Mouse (Mus musculus) neural tube, embryonic 14.5 days (tissue): ENCODE data around the gene Tenm3. TPM values are rescaled to one million over a fixed set of nuclear protein-coding genes. Genes with fewer than 3 reads are reported as not detected.

Experiments used
- ATAC-seq: fragments of 200-750 bp; cut with Nextera tagmentation; 2 replicates; pipeline ENCODE4 v1.8.0; 2017; ENCODE audit warnings: low read depth, mild to moderate bottlenecking, moderate TSS enrichment, moderate library complexity
- H3K27ac ChIP-seq: fragments of 300-500 bp; sonication (generic); 2 replicates; pipeline ENCODE4 v1.5.1; 2014; ENCODE audit warnings: low read depth, mild to moderate bottlenecking, control low read depth, low read length, moderate library complexity, mixed read lengths
- H3K27me3 ChIP-seq: fragments of 300-500 bp; sonication (generic); 2 replicates; pipeline ENCODE4 v1.6.1; 2014; ENCODE audit warnings: low read length; ENCODE audit not compliant: control insufficient read depth, insufficient read depth
- H3K36me3 ChIP-seq: fragments of 300-500 bp; sonication (generic); 2 replicates; pipeline ENCODE4 v1.6.1; 2014; ENCODE audit warnings: low read length, mixed read lengths; ENCODE audit not compliant: control insufficient read depth, insufficient read depth
- H3K4me1 ChIP-seq: fragments of 300-500 bp; sonication (generic); 2 replicates; pipeline ENCODE4 v1.6.1; 2014; ENCODE audit warnings: low read length; ENCODE audit not compliant: control insufficient read depth, insufficient read depth
- H3K4me2 ChIP-seq: fragments of 300-500 bp; sonication (generic); 2 replicates; pipeline ENCODE4 v1.6.1; 2014; ENCODE audit warnings: mild to moderate bottlenecking, low read depth, low read length, control low read depth
- H3K4me3 ChIP-seq: fragments of 300-500 bp; sonication (generic); 2 replicates; pipeline ENCODE4 v1.5.1; 2014; ENCODE audit warnings: low read depth, low read length, control low read depth, mixed read lengths
- H3K9ac ChIP-seq: fragments of 300-500 bp; sonication (generic); replicated peaks from 2 replicates; pipeline ENCODE4 v1.6.1; 2014; ENCODE audit warnings: low read depth, mild to moderate bottlenecking, control low read depth, low read length, mixed read lengths
- H3K9me3 ChIP-seq: fragments of 300-500 bp; sonication (generic); 2 replicates; pipeline ENCODE4 v1.6.1; 2016; ENCODE audit warnings: low read length; ENCODE audit not compliant: control insufficient read depth
- WGBS: fragments of 180-500 bp; shearing (Covaris S2); extraction: QIAGEN DNeasy Blood & Tissue Kit; methylation state at CpG from one replicate; pipeline ENCODE4 v1.1.7; 2014; 5-methylcytosine and 5-hydroxymethylcytosine counted together
- polyA plus RNA-seq: library from polyadenylated mRNA; unstranded; fragments of >200 nt; fragmentation: Nextera tagmentation; extraction: Ambion mirVana; gene quantifications from 2 replicates; pipeline ENCODE4 v1.2.1, GENCODE M21; 2014

Gene Tenm3
- polyA plus RNA-seq, 1 experiment from 2014 or later, result 68.9 TPM

- no peaks in the 10 kb centered on the region for H3K27me3 ChIP-seq
- no peaks in the 10 kb centered on the region for H3K9me3 ChIP-seq
- H3K4me1 ChIP-seq, result no peaks in the 10 kb centered on the region
- H3K36me3 ChIP-seq, result peaks cover 12% of the 10 kb centered on the region
- no peak for ATAC-seq
- H3K4me2 ChIP-seq, result no peak overlapping the region
- no peak overlapping the region for H3K9ac ChIP-seq
- H3K27ac ChIP-seq, result no peak overlapping the region
- H3K4me3 ChIP-seq, result no peak overlapping the region
- WGBS, result 91% methylated on average over 11 of the region's 11 CpGs
These were observed 568.7 kb downstream of the Tenm3 start for GRCm38 (mm10) chr8:48275066-48275465.

- ATAC-seq, result no peak
- WGBS, result 91% methylated on average over 11 of the region's 11 CpGs
These were observed 569.2 kb downstream of the Tenm3 start for GRCm38 (mm10) chr8:48274566-48274965.

GRCm38 (mm10) chr8:48268638-48269037, 575.1 kb downstream of the Tenm3 start:
- Histone ChIP-seq H3K9me3 (no peaks in the 10 kb centered on the region), H3K36me3 (no peaks in the 10 kb centered on the region), H3K4me1 (0 out of 2 replicates have a peak, but pooled peaks cover 6% of the 10 kb centered on the region), H3K9ac (no peak overlapping the region), H3K27ac (peak overlapping the region; percentile 41), H3K4me3 (no peak overlapping the region), H3K4me2 (no peak overlapping the region), H3K27me3 (no peaks in the 10 kb centered on the region)
- WGBS, result 63% methylated on average over 10 of the region's 10 CpGs
- ATAC-seq, result peak; percentile 58; the same call in 1 of the 2 replicates

More at GRCm38 (mm10) chr8:48274566-48274965, 569.2 kb downstream of the Tenm3 start:
- H3K27ac ChIP-seq, result no peak overlapping the region
- H3K4me3 ChIP-seq, result no peak overlapping the region
- H3K4me2 ChIP-seq, result no peak overlapping the region
- no peaks in the 10 kb centered on the region for H3K27me3 ChIP-seq
- H3K9me3 ChIP-seq, result no peaks in the 10 kb centered on the region
- peaks cover 12% of the 10 kb centered on the region for H3K36me3 ChIP-seq
- H3K4me1 ChIP-seq, result no peaks in the 10 kb centered on the region
- H3K9ac ChIP-seq, result no peak overlapping the region

DNA sequence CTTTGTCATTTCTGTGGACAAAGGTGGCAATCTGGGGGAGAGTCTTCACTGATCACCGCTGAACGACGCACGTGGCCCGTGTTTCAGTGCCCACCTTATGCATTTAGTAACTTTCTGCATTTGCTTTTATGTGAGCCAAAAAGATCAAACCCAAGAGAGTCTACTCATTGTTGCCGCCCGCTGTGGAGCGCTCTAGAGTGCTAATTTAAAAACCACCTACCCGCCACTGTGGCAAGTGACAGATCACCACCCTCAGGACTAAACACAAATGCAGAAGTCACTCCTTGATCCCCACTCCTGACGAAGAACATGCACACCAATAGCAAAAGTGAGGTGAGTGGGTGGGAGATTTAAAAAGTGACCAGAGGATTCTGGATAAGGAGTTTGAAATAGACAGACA, 583.5 kb downstream of the Tenm3 start:
- no peak overlapping the region for H3K9ac ChIP-seq
- H3K4me3 ChIP-seq, result no peak overlapping the region
- H3K36me3 ChIP-seq, result no peaks in the 10 kb centered on the region
- no peaks in the 10 kb centered on the region for H3K9me3 ChIP-seq
- no peak for ATAC-seq
- H3K4me2 ChIP-seq, result no peak overlapping the region
- no peak overlapping the region for H3K27ac ChIP-seq
- 93% methylated on average over 10 of the region's 10 CpGs for WGBS
- no peaks in the 10 kb centered on the region for H3K27me3 ChIP-seq
- H3K4me1 ChIP-seq, result no peaks in the 10 kb centered on the region

DNA sequence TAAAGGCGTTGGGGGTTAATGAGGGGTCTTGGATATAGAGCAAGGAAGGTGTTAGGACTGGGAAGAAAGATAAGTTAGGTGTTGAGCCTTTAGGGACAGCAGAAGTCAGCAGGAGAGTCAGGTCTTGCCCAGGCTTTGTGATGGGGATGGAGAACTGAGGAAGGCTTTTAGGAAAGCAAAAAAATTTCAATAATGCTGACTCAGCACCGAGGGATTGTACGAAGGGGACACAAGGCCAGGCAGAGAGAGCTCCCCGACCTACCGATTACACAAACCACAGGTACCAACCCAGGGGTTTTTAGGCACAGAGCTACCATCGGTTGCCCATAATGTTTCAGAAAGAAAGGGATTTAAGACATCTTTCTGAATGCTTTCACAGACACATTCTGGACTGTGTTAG, 583.9 kb downstream of the Tenm3 start:
- Histone ChIP-seq H3K9me3 (no peaks in the 10 kb centered on the region), H3K36me3 (no peaks in the 10 kb centered on the region), H3K27me3 (no peaks in the 10 kb centered on the region), H3K4me1 (no peaks in the 10 kb centered on the region), H3K4me2 (no peak overlapping the region), H3K9ac (no peak overlapping the region), H3K27ac (no peak overlapping the region), H3K4me3 (no peak overlapping the region)
- no peak for ATAC-seq
- WGBS, result 89% methylated on average over 6 of the region's 6 CpGs

DNA sequence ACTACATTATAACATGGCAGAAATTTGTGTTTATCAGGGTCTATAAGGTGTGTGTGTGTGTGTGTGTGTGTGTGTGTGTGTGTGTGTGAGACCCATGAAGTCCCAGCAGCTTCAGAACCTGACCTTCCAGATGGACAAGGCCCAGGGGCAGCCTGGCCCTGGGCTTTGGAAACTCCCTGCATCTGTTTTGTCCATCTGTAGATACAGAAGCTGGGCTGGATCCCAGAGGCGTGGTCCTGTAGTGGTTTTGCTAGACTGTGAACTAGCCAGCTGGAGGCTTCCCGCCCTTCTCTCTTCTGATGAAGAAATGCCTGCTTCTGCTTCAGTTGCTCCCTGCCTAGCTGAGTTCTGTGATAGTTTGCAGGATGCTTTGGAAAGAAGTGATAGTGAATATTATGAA, 599.9 kb downstream of the Tenm3 start:
- no peaks in the 10 kb centered on the region for H3K4me1 ChIP-seq
- ATAC-seq, result no peak
- no peak overlapping the region for H3K4me2 ChIP-seq
- H3K36me3 ChIP-seq, result no peaks in the 10 kb centered on the region
- no peaks in the 10 kb centered on the region for H3K27me3 ChIP-seq
- no peak overlapping the region for H3K27ac ChIP-seq
- no peak overlapping the region for H3K4me3 ChIP-seq
- H3K9me3 ChIP-seq, result no peaks in the 10 kb centered on the region
- WGBS, result 85% methylated on average over 2 of the region's 2 CpGs
- no peak overlapping the region for H3K9ac ChIP-seq

- no peak overlapping the region for H3K9ac ChIP-seq
- H3K4me2 ChIP-seq, result no peak overlapping the region
- H3K4me1 ChIP-seq, result no peaks in the 10 kb centered on the region
- peaks cover 7% of the 10 kb centered on the region; the same call in 1 of the 2 replicates for H3K36me3 ChIP-seq
- 81% methylated on average over 6 of the region's 6 CpGs for WGBS
- H3K27ac ChIP-seq, result no peak overlapping the region
- no peaks in the 10 kb centered on the region for H3K27me3 ChIP-seq
- H3K9me3 ChIP-seq, result no peaks in the 10 kb centered on the region
- ATAC-seq, result no peak
- no peak overlapping the region for H3K4me3 ChIP-seq
These were observed 602.7 kb downstream of the Tenm3 start for GRCm38 (mm10) chr8:48240917-48241531.

GRCm38 (mm10) chr8:48236968-48237367, 606.8 kb downstream of the Tenm3 start:
- 79% methylated on average over 5 of the region's 5 CpGs for WGBS

GRCm38 (mm10) chr8:48232927-48233326, 610.8 kb downstream of the Tenm3 start:
- H3K4me1 ChIP-seq, result no peaks in the 10 kb centered on the region
- no peak overlapping the region for H3K4me2 ChIP-seq
- H3K4me3 ChIP-seq, result no peak overlapping the region
- peaks cover 15% of the 10 kb centered on the region; the same call in 1 of the 2 replicates for H3K36me3 ChIP-seq
- 69% methylated on average over 7 of the region's 7 CpGs for WGBS
- no peak for ATAC-seq
- no peak overlapping the region for H3K9ac ChIP-seq
- H3K27ac ChIP-seq, result no peak overlapping the region
- H3K27me3 ChIP-seq, result no peaks in the 10 kb centered on the region
- H3K9me3 ChIP-seq, result no peaks in the 10 kb centered on the region

More at GRCm38 (mm10) chr8:48236968-48237367, 606.8 kb downstream of the Tenm3 start:
- Histone ChIP-seq H3K9ac (no peak overlapping the region), H3K9me3 (no peaks in the 10 kb centered on the region), H3K27ac (no peak overlapping the region), H3K4me1 (no peaks in the 10 kb centered on the region), H3K4me3 (no peak overlapping the region), H3K4me2 (no peak overlapping the region), H3K36me3 (peaks cover 7% of the 10 kb centered on the region; the same call in 1 of the 2 replicates), H3K27me3 (no peaks in the 10 kb centered on the region)
- ATAC-seq, result no peak
